Mouse (Mus musculus) natural killer cell, adult 2 months (primary cell): ENCODE results near the gene Tor4a.
A peak's percentile ranks its signal among the peaks of the same experiment; 100 is the strongest.

Experiments
- DNase-seq, 2 experiments: peaks; one replicate each; pipeline ENCODE4 v3.0.0; 2022; ENCODE audit warnings: low spot score in 2 of 2

Tor4a gene

GRCm38 (mm10) chr2:25187841-25188240, 8.8 kb downstream of the Tor4a start:
- DNase-seq, result no peak

GRCm38 (mm10) chr2:25186575-25186930, 10.1 kb downstream of the Tor4a start:
- no peak for DNase-seq

GRCm38 (mm10) chr2:25185625-25186574, 10.8 kb downstream of the Tor4a start:
- peak; percentile 52 to 55 for DNase-seq

GRCm38 (mm10) chr2:25184496-25184895, 12.2 kb downstream of the Tor4a start:
- no peak for DNase-seq

- DNase-seq, result peak; percentile 62 to 69
These were observed 13.3 kb downstream of the Tor4a start for GRCm38 (mm10) chr2:25183336-25183735.

- no peak for DNase-seq
These were observed 14.0 kb downstream of the Tor4a start for GRCm38 (mm10) chr2:25182664-25183063.

- DNase-seq, result no peak
These were observed 14.7 kb downstream of the Tor4a start for GRCm38 (mm10) chr2:25181891-25182397.

- DNase-seq, result peak; percentile 65 to 68
These were observed 15.5 kb downstream of the Tor4a start for GRCm38 (mm10) chr2:25180973-25181890.

- peak; percentile 94 to 95 for DNase-seq
These were observed 16.2 kb downstream of the Tor4a start, which contains the start of gene Nrarp for GRCm38 (mm10) chr2:25180478-25180903. Gene Nrarp, plus strand, starts transcription at chr2:25180758.

- no peak for DNase-seq
These were observed 17.0 kb downstream of the Tor4a start for GRCm38 (mm10) chr2:25179566-25180217.

GRCm38 (mm10) chr2:25178285-25178972, 18.3 kb downstream of the Tor4a start:
- no peak for DNase-seq

- no peak for DNase-seq
These were observed 19.0 kb downstream of the Tor4a start for GRCm38 (mm10) chr2:25177685-25178084.

GRCm38 (mm10) chr2:25177076-25177475, 19.6 kb downstream of the Tor4a start:
- DNase-seq, result no peak

- DNase-seq, result no peak
These were observed 20.1 kb downstream of the Tor4a start for GRCm38 (mm10) chr2:25176573-25176972.

GRCm38 (mm10) chr2:25175690-25176078, 21.0 kb downstream of the Tor4a start:
- DNase-seq, result no peak

- DNase-seq, result no peak
These were observed 21.6 kb downstream of the Tor4a start for GRCm38 (mm10) chr2:25174866-25175689.

- no peak for DNase-seq
These were observed 22.9 kb downstream of the Tor4a start for GRCm38 (mm10) chr2:25173821-25174220.

- no peak for DNase-seq
These were observed 24.1 kb downstream of the Tor4a start for GRCm38 (mm10) chr2:25172629-25173028.

- DNase-seq, result no peak
These were observed 24.9 kb downstream of the Tor4a start for GRCm38 (mm10) chr2:25171769-25172153.
